Mouse (Mus musculus) midbrain, postnatal 0 days (tissue): ENCODE results near the gene Qtrt1. TPM values are rescaled to one million over a fixed set of nuclear protein-coding genes. Genes with fewer than 3 reads are reported as not detected.

Experiments
- ATAC-seq: fragments of 200-750 bp; cut with Nextera tagmentation; 2 replicates; pipeline ENCODE4 v1.8.0; 2017; ENCODE audit warnings: moderate number of reproducible peaks, mild to moderate bottlenecking, moderate TSS enrichment, moderate library complexity; ENCODE audit not compliant: low FRiP score
- DNase-seq: peaks from one replicate; pipeline ENCODE4 v3.0.0-alpha.2; 2015; ENCODE audit warnings: low spot score
- H3K27ac ChIP-seq: fragments of 300-500 bp; sonication (generic); 2 replicates; pipeline ENCODE4 v1.5.1; 2014; ENCODE audit warnings: low read depth, mild to moderate bottlenecking, low read length, mixed read lengths
- H3K27me3 ChIP-seq: fragments of 300-500 bp; sonication (generic); 2 replicates; pipeline ENCODE4 v1.6.1; 2014; ENCODE audit warnings: low read length, control low read depth, mixed read lengths; ENCODE audit not compliant: insufficient read depth
- H3K36me3 ChIP-seq: fragments of 300-500 bp; sonication (generic); 2 replicates; pipeline ENCODE4 v1.6.1; 2014; ENCODE audit warnings: low read length, control low read depth, mixed read lengths; ENCODE audit not compliant: insufficient read depth
- H3K4me1 ChIP-seq: fragments of 300-500 bp; sonication (generic); 2 replicates; pipeline ENCODE4 v1.6.1; 2014; ENCODE audit warnings: mild to moderate bottlenecking, control low read depth, antibody characterized with exemption, low read length, mixed read lengths; ENCODE audit not compliant: insufficient read depth
- H3K4me2 ChIP-seq: fragments of 300-500 bp; sonication (generic); 2 replicates; pipeline ENCODE4 v1.6.1; 2014; ENCODE audit warnings: low read depth, mild to moderate bottlenecking, low read length, mixed read lengths; ENCODE audit not compliant: poor library complexity, severe bottlenecking
- H3K4me3 ChIP-seq: fragments of 300-500 bp; sonication (generic); 2 replicates; pipeline ENCODE4 v1.5.1; 2014; ENCODE audit warnings: low read depth, mild to moderate bottlenecking, low read length, moderate library complexity
- H3K9ac ChIP-seq: fragments of 300-500 bp; sonication (generic); replicated peaks from 2 replicates; pipeline ENCODE4 v1.6.1; 2014; ENCODE audit warnings: mild to moderate bottlenecking, low read length, moderate library complexity, mixed read lengths; ENCODE audit not compliant: poor library complexity, severe bottlenecking
- H3K9me3 ChIP-seq: fragments of 300-500 bp; sonication (generic); 2 replicates; pipeline ENCODE4 v1.6.1; 2016; ENCODE audit warnings: low read length, control low read depth
- CTCF ChIP-seq: IDR thresholded peaks from 2 replicates; pipeline ENCODE4 v1.5.1; 2016; ENCODE audit warnings: antibody characterized with exemption, mild to moderate bottlenecking
- WGBS: fragments of 180-500 bp; shearing (Covaris S2); extraction: QIAGEN DNeasy Blood & Tissue Kit; methylation state at CpG from one replicate; pipeline ENCODE4 v1.1.7; 2014; 5-methylcytosine and 5-hydroxymethylcytosine counted together
- polyA plus RNA-seq: library from polyadenylated mRNA; unstranded; fragments of >200 nt; fragmentation: Nextera tagmentation; extraction: Ambion mirVana; gene quantifications from 2 replicates; pipeline ENCODE4 v1.2.1, GENCODE M21; 2015
- total RNA-seq: library from RNA; depleted of rRNA; stranded (reverse); fragments of >200 nt; gene quantifications from 2 replicates; pipeline ENCODE4 v1.2.3, GENCODE M21; 2014; rRNA removed

Qtrt1 gene
- total and polyA plus RNA-seq, 2 experiments from 2014 or later: 41.0 to 42.0 TPM

- no peak overlapping the region for H3K4me2 ChIP-seq
- no peaks in the 10 kb centered on the region for H3K9me3 ChIP-seq
- H3K9ac ChIP-seq: no peak overlapping the region
- no peak overlapping the region for H3K4me3 ChIP-seq
- ATAC-seq (no peak), DNase-seq (no peak)
- no peaks in the 10 kb centered on the region for H3K4me1 ChIP-seq
- peaks cover 64% of the 10 kb centered on the region for H3K36me3 ChIP-seq
- 88% methylated on average over 20 of the region's 20 CpGs for WGBS
- H3K27me3 ChIP-seq: no peaks in the 10 kb centered on the region
- no peak overlapping the region for H3K27ac ChIP-seq
- peak; percentile 65 for TF ChIP-seq CTCF
Observed at GRCm38 (mm10) chr9:21469032-21470024, 57.7 kb downstream of the Qtrt1 start.

Other genes starting within 250 kb of the Qtrt1 start
- gene Pde4a, start 246.1 kb upstream of the Qtrt1 start, total RNA-seq: 40.7 and 46.5 TPM in 2 replicates
- 59.8 and 63.8 TPM in 2 replicates for gene Pde4a, start 246.1 kb upstream of the Qtrt1 start, polyA plus RNA-seq
- 72.5 and 89.7 TPM in 2 replicates for gene Keap1, start 172.5 kb upstream of the Qtrt1 start, total RNA-seq
- 60.6 and 67.7 TPM in 2 replicates for gene Keap1, start 172.5 kb upstream of the Qtrt1 start, polyA plus RNA-seq
- 4.2 and 5.2 TPM in 2 replicates for gene S1pr5, start 163.4 kb upstream of the Qtrt1 start, total RNA-seq
- 2.7 and 2.9 TPM in 2 replicates for gene S1pr5, start 163.4 kb upstream of the Qtrt1 start, polyA plus RNA-seq
- gene Atg4d, start 146.5 kb upstream of the Qtrt1 start, total RNA-seq: 20.3 and 26.6 TPM in 2 replicates
- gene Atg4d, start 146.5 kb upstream of the Qtrt1 start, polyA plus RNA-seq: 26.3 and 32.6 TPM in 2 replicates
- 21.9 and 25.9 TPM in 2 replicates for gene Kri1, start 123.9 kb upstream of the Qtrt1 start, total RNA-seq
- gene Kri1, start 123.9 kb upstream of the Qtrt1 start, polyA plus RNA-seq: 11.7 and 13.0 TPM in 2 replicates
- 93.4 and 126 TPM in 2 replicates for gene Cdkn2d, start 120.4 kb upstream of the Qtrt1 start, total RNA-seq
- 141 and 146 TPM in 2 replicates for gene Cdkn2d, start 120.4 kb upstream of the Qtrt1 start, polyA plus RNA-seq
- 3.9 and 4.7 TPM in 2 replicates for gene Ap1m2, start 99.5 kb upstream of the Qtrt1 start, total RNA-seq
- 3.1 TPM in 2 replicates for gene Ap1m2, start 99.5 kb upstream of the Qtrt1 start, polyA plus RNA-seq
- 58.5 and 70.7 TPM in 2 replicates for gene Slc44a2, start 91.1 kb upstream of the Qtrt1 start, total RNA-seq
- 47.1 and 52.0 TPM in 2 replicates for gene Slc44a2, start 91.1 kb upstream of the Qtrt1 start, polyA plus RNA-seq
- 105 and 114 TPM in 2 replicates for gene Ilf3, start 44.0 kb upstream of the Qtrt1 start, total RNA-seq
- gene Ilf3, start 44.0 kb upstream of the Qtrt1 start, polyA plus RNA-seq: 198 and 201 TPM in 2 replicates
- gene Dnm2, start 13.1 kb downstream of the Qtrt1 start, total RNA-seq: 67.8 and 69.2 TPM in 2 replicates
- 52.8 and 59.2 TPM in 2 replicates for gene Dnm2, start 13.1 kb downstream of the Qtrt1 start, polyA plus RNA-seq
- 42.5 and 46.0 TPM in 2 replicates for gene Tmed1, start 98.4 kb downstream of the Qtrt1 start, total RNA-seq
- 51.1 and 64.7 TPM in 2 replicates for gene Tmed1, start 98.4 kb downstream of the Qtrt1 start, polyA plus RNA-seq
- gene AB124611, start 114.3 kb downstream of the Qtrt1 start, total RNA-seq: 1.4 and 1.7 TPM in 2 replicates
- gene AB124611, start 114.3 kb downstream of the Qtrt1 start, polyA plus RNA-seq: 0.68 and 0.98 TPM in 2 replicates
- gene Carm1, start 135.1 kb downstream of the Qtrt1 start, total RNA-seq: 85.3 and 97.4 TPM in 2 replicates
- 23.0 and 27.3 TPM in 2 replicates for gene Carm1, start 135.1 kb downstream of the Qtrt1 start, polyA plus RNA-seq
- gene Timm29, start 180.9 kb downstream of the Qtrt1 start, total RNA-seq: 74.6 and 85.9 TPM in 2 replicates
- 61.8 and 62.1 TPM in 2 replicates for gene Timm29, start 180.9 kb downstream of the Qtrt1 start, polyA plus RNA-seq
- gene Yipf2, start 181.0 kb downstream of the Qtrt1 start, total RNA-seq: 19.1 and 21.7 TPM in 2 replicates
- gene Yipf2, start 181.0 kb downstream of the Qtrt1 start, polyA plus RNA-seq: 17.0 and 19.5 TPM in 2 replicates
- 173 and 195 TPM in 2 replicates for gene Smarca4, start 204.3 kb downstream of the Qtrt1 start, total RNA-seq
- 80.8 and 84.9 TPM in 2 replicates for gene Smarca4, start 204.3 kb downstream of the Qtrt1 start, polyA plus RNA-seq